Mouse (Mus musculus): ENCODE data around the gene Defb22. TPM values are rescaled to one million over a fixed set of nuclear protein-coding genes. Genes with fewer than 3 reads are reported as not detected.

Defb22 gene
- total RNA-seq, 2 experiments from 2014 or later: not detected

DNA sequence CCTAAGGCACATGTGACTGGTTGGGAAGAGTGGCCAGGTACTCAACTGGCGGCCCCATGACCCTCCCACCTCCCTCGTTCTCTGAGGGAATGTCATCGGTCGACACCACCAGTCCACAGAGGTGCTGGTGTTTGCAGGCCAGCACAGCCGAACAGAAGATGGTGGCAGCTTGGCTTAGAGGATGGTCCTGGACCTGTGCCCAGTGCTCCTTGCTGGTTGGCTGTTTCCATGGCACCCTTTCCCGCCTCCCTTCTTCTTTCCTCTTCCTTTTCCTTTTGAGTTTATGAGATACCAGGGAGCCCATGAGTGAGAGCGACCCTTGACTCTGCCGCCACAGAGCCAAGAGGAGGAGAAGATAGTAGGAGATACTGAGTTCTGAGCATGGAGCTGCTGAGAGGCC is 46.7 kb downstream of the Defb22 start:
- intact Hi-C loops (cut with DNase I): no loop called here
- no peak for DNase-seq

DNA sequence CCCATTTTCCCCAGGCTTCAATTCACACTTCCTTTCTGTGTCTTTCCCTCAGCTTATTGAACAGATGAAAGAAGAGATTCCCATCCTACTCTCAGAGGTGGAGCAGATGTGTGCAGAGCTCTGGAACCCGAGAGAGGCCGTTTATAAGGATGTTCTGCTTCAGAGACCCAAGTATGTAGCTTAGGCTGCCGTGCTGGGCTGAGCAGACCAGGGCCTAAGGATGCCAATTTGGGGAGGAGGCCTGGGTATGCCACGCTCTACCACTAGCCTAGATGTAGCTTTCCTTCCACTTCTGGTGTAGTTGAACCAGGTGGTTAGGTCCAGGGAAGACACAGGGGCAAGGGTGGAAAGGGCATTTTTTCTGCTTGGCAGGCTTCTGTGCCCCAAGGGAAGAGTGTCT is 47.6 kb downstream of the Defb22 start:
- intact Hi-C loops (cut with DNase I): no loop called here
- no peak for DNase-seq

- intact Hi-C loops (cut with DNase I): no loop called here
- no peak for DNase-seq
Observed at GRCm38 (mm10) chr2:152439833-152440232, 50.1 kb downstream of the Defb22 start.

DNA sequence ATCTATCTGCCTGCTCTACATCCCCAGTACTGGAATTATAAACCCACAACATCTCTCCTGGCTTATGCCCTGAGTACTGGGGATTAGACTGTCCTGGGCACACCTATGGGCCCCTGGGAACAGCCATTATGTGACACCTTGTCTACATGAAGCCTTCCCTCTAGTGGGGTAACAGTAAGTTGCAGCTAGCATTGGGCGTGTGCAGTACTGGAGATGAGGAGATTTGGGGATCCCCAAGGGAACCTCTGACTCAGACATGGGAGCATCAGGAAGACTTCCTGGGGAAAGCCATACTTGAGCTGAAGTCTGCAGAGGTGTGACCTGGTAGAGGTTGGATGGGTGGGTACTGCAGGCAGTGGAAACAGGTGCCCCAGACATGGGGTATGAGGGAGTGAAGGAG is 51.0 kb downstream of the Defb22 start:
- DNase-seq: no peak
- intact Hi-C loops (cut with DNase I): no loop called here

DNA sequence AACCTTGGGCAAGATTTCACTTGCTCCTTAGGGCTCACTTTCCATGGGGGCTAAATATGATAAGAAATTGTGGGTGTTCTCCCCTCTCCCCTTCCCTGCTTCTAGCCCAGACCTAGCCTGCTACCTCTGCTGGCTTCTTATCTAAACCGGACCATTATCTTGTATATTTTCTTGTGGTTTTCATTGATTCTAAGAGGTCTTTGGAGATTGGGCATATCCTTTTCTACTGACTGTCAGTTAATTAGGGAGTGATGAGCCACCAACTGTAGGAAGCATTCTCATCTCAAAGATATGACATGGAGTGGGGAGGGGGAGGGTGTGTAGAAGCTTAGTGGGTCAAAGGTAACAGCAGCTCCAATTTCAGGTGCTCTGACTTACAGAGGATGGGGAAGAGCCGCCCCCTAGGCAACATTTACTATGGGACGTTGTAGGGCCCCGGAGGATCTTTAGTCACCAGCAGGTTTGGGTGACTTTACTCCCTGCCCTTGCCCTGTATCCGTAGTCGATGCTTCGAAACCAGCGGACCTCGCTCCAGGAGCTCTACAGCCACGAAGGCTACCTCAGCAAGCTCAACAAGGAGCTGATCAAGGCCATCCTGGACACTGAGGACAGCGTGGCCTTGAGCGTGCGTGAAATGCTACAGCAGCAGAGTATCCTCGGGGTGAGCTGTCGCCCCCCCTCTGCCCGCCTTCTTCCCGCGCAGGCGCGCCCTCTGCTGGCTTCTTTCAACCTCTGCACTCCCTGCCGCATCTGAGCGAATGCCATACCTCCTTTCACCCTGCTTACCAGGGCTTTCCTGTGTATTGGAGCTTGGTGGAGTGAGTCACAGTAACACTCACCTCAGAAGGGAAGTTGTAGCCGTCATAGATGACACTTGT is 52.7 kb downstream of the Defb22 start:
- peak; percentile 91 to 95 for DNase-seq
- intact Hi-C loops (cut with DNase I): loop anchor here (1.0 kb wide), 2 partner anchors 22 to 44 kb away; partner anchors contain the start of genes 6820408C15Rik and Zcchc3

DNA sequence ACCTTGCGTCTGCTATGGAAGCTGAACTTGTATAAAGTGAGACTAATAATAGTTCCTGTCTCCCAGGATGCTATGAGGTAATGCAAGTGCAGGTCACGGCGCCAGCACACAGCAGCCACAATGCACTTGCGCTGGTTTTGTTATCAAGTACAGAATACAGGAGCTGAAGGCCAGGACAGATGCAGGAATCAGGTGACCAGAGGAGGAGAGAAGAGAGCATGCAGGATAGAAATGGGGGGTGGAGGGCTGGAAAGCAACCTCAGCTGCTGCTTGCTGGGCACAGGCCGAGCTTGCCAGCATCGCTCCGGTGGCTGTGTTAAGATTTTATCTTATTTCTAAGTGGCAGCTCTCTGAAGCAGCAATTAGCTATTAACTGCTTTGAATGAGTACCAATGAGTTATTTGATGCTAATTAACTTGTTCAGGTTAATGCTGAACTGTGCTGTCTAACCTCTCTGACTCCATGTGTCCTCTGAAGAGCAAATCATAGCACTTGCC is 53.5 kb downstream of the Defb22 start:
- DNase-seq: peak; percentile 62 to 77

More for the DNA sequence above, 53.5 kb downstream of the Defb22 start:
- intact Hi-C loops (cut with DNase I): loop anchor here (1.0 kb wide), 1 partner anchor 21 kb away; the partner anchor contains the start of genes 6820408C15Rik and Zcchc3

Other genes with a start within 250 kb of the Defb22 start
- 10 to 100 TPM; 61.4 to 71.4 TPM for gene Tbc1d20, start 196.3 kb downstream of the Defb22 start, total RNA-seq (2021)
- gene Rbck1, start 157.5 kb downstream of the Defb22 start, total RNA-seq (2021): 10 to 100 TPM; 72.5 to 76.8 TPM
- 1 to 10 TPM; 3.2 to 3.9 TPM for gene Trib3, start 146.1 kb downstream of the Defb22 start, total RNA-seq (2021)
- gene Nrsn2, start 113.5 kb downstream of the Defb22 start, total RNA-seq (2021): not detected
- gene Sox12, start 92.1 kb downstream of the Defb22 start, total RNA-seq (2021): 10 to 100 TPM; 26.3 to 37.8 TPM
- 10 to 100 TPM; 18.0 to 18.1 TPM for gene Zcchc3, start 75.1 kb downstream of the Defb22 start, total RNA-seq (2021)
- 1 to 10 TPM; 3.7 to 4.3 TPM for gene 6820408C15Rik, start 74.6 kb downstream of the Defb22 start, total RNA-seq (2021)
- gene Defb23, start 25.5 kb downstream of the Defb22 start, total RNA-seq (2021): not detected
- gene Defb20, start 13.1 kb downstream of the Defb22 start, total RNA-seq (2021): not detected
- gene Defb26, start 21.6 kb upstream of the Defb22 start, total RNA-seq (2021): not detected
- gene Defb28, start 28.1 kb upstream of the Defb22 start, total RNA-seq (2021): not detected
- gene Defb29, start 50.0 kb upstream of the Defb22 start, total RNA-seq (2021): not detected
- not detected for gene Gm17416, start 79.2 kb upstream of the Defb22 start, total RNA-seq (2021)
- not detected for gene Defb21, start 82.6 kb upstream of the Defb22 start, total RNA-seq (2021)
- gene Defb19, start 90.2 kb upstream of the Defb22 start, total RNA-seq (2021): not detected
- gene Defb45, start 109.3 kb upstream of the Defb22 start, total RNA-seq (2021): not detected
- gene Defb36, start 114.2 kb upstream of the Defb22 start, total RNA-seq (2021): not detected
- not detected for gene Defb25, start 132.9 kb upstream of the Defb22 start, total RNA-seq (2021)
- gene Rem1, start 136.8 kb upstream of the Defb22 start, total RNA-seq (2021): 10 to 100 TPM; 12.9 to 15.3 TPM
- 10 to 100 TPM; 47.6 to 51.4 TPM for gene H13, start 179.3 kb upstream of the Defb22 start, total RNA-seq (2021)
- gene Mcts2, start 196.9 kb upstream of the Defb22 start, total RNA-seq (2021): 10 to 100 TPM; 17.8 to 19.1 TPM
- gene Id1, start 246.1 kb upstream of the Defb22 start, total RNA-seq (2021): 10 to 100 TPM; 72.9 to 84.2 TPM

Data from heart, postnatal 10 days (tissue).